Mouse (Mus musculus): ENCODE results near the gene Fam117b.
A peak's percentile ranks its signal among the peaks of the same experiment; 100 is the strongest.

The Fam117b gene

GRCm38 (mm10) chr1:59967291-59967690 is 54.5 kb downstream of the Fam117b start:
- peak in 1 of 2 experiments; percentile 16 for DNase-seq (ENCODE audit: low spot score in 2 of 2)

- no peak for DNase-seq (ENCODE audit: low spot score in 2 of 2)
These were observed 73.8 kb downstream of the Fam117b start for GRCm38 (mm10) chr1:59986626-59987025.

GRCm38 (mm10) chr1:59987399-59988040 is 74.7 kb downstream of the Fam117b start:
- no peak for DNase-seq (ENCODE audit: low spot score in 2 of 2)

GRCm38 (mm10) chr1:59995646-59996045 is 82.8 kb downstream of the Fam117b start:
- DNase-seq (ENCODE audit: low spot score in 2 of 2), result no peak

GRCm38 (mm10) chr1:59997352-59997751 is 84.5 kb downstream of the Fam117b start:
- DNase-seq (ENCODE audit: low spot score in 2 of 2), result no peak

GRCm38 (mm10) chr1:60000319-60000718 is 87.5 kb downstream of the Fam117b start:
- peak in 1 of 2 experiments; percentile 23 for DNase-seq (ENCODE audit: low spot score in 2 of 2)

GRCm38 (mm10) chr1:60007337-60007736 is 94.5 kb downstream of the Fam117b start:
- no peak for DNase-seq (ENCODE audit: low spot score in 2 of 2)

- DNase-seq (ENCODE audit: low spot score in 2 of 2), result no peak
These were observed 95.9 kb downstream of the Fam117b start for GRCm38 (mm10) chr1:60008743-60009142.

- DNase-seq (ENCODE audit: low spot score in 2 of 2), result no peak
These were observed 101.0 kb downstream of the Fam117b start for GRCm38 (mm10) chr1:60013779-60014178.

GRCm38 (mm10) chr1:60015511-60015910 is 102.7 kb downstream of the Fam117b start:
- no peak for DNase-seq (ENCODE audit: low spot score in 2 of 2)

GRCm38 (mm10) chr1:60016136-60016611 is 103.4 kb downstream of the Fam117b start:
- DNase-seq (ENCODE audit: low spot score in 2 of 2), result peak; percentile 13 to 15

- no peak for DNase-seq (ENCODE audit: low spot score in 2 of 2)
These were observed 104.2 kb downstream of the Fam117b start for GRCm38 (mm10) chr1:60017031-60017469.
